Mouse (Mus musculus): ENCODE results near the gene Khnyn.

The Khnyn gene

GRCm38 (mm10) chr14:55873714-55874683 is 10.7 kb upstream of the Khnyn start:
- DNase-seq, result peak; percentile 91

GRCm38 (mm10) chr14:55877469-55878315 is 7.1 kb upstream of the Khnyn start:
- DNase-seq, result peak; percentile 62 to 63

DNA sequence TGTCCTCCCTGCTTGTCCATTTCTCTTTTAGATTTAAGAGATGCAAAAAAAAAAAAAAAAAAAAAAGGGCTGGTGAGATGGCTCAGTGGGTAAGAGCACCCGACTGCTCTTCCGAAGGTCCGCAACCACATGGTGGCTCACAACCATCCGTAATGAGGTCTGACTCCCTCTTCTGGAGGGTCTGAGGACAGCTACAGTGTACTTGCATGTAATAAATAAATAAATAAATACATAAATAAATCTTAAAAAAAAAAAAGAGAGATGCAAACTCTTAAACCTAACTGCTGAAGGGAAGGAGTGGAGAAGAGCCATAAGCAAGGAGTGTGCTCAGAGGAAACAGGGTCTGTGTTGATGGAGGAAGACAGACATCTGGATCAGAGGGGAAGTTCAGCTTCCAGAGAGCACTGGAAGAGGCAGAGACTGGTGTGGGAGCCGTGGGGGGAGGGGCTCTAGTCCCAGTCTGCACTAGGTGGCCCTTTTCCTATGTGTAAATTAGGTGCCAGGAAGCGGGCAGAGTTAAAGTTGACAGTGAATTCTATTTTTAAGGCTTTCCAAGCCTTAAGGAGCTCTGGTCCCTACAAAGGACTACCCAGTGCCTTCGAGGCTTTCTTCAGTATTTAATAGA is 6.3 kb upstream of the Khnyn start:
- DNase-seq, result no peak

DNA sequence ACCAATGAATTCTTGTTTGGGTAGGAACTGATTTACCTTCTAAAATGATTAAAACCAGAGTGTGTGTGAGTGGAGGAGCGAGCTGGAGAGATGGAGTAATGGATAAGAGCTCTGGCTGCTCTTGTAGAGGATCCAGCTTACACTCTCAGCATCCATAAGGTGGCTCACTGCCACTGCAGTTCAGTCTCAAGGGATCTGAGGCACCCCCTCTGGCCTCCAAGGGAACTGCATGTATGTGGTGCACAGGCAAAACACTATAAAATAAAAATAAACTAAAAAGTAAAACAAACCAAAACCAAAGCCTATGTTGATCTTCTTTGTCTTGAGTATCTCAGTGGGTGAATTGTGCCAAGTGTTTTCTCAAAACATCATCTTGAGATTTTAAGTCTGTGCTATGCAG is 5.1 kb upstream of the Khnyn start:
- DNase-seq, result peak; percentile 74 to 77

DNA sequence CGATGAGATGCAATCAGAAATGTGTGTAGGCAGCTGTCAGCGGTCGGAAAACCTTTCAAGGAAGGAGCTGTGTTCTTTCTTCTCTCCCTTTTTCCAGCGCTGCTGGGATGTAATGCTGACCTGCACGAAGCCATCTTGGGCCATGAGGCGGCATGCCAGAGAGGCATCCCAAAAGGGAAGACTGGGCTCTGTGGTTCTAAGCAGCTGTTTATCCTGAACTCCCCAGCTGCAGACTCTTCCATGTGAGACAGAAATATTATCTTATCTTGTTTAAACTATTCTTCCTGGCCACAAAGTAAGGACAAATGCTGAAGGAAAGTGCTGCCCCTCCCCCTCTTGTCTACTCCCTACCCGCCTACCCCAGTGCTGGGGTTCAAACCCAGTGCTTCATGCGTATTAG is 3.8 kb upstream of the Khnyn start:
- no peak for DNase-seq

GRCm38 (mm10) chr14:55882171-55882641 is 2.5 kb upstream of the Khnyn start:
- DNase-seq, result peak; percentile 93 to 97

GRCm38 (mm10) chr14:55883149-55883661 is 1.5 kb upstream of the Khnyn start:
- DNase-seq, result peak; percentile 66 to 69

DNA sequence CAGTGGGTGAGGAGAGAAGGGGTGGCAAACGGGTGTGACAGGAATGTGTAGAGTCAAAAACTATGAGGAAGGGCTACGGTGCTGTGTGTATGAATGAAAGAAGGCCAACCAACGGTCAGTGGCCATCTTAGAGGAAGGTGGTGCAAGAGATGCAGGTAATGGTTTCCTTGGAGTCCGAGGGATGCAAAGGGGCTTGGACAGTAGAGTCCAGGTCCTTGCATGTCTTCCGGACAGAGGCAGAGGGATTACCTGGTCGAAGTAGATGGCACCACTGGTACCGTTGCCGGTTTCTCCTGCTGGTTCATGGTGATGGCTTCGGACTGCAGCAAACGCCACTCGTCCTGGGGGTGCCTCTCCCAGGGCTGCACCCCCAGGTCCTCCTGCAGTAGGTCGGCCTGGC is 1.1 kb upstream of the Khnyn start:
- DNase-seq, result no peak

DNA sequence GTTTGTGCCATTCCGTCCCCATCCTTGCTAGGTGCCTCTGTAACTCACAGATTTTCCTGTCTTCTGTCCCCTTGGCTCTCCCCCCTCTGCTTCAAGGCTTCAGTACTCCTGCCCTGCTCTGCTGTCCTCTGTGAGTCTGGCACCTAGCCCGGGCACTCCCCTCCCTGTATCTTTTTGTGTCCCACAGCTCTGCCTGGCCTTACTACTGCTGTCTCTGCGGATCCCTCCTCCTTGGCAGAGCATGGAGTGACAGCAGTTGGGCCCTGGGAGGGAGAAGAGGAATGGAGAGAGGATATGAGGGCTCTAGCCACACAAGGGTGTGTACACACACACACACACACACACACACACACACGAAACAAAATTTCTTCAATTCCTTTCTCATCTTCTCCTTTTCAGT is 581 bp upstream of the Khnyn start, which contains the start of gene Cbln3:
Gene Cbln3, minus strand, starts transcription at position 227 of the 400 bp plus-strand sequence.
- DNase-seq, result peak; percentile 98 to 99

GRCm38 (mm10) chr14:55885114-55885790 is 505 bp downstream of the Khnyn start:
- peak; percentile 63 to 72 for DNase-seq

GRCm38 (mm10) chr14:55885791-55886271 is 1.1 kb downstream of the Khnyn start:
- DNase-seq, result peak in 1 of 2 experiments; percentile 61

DNA sequence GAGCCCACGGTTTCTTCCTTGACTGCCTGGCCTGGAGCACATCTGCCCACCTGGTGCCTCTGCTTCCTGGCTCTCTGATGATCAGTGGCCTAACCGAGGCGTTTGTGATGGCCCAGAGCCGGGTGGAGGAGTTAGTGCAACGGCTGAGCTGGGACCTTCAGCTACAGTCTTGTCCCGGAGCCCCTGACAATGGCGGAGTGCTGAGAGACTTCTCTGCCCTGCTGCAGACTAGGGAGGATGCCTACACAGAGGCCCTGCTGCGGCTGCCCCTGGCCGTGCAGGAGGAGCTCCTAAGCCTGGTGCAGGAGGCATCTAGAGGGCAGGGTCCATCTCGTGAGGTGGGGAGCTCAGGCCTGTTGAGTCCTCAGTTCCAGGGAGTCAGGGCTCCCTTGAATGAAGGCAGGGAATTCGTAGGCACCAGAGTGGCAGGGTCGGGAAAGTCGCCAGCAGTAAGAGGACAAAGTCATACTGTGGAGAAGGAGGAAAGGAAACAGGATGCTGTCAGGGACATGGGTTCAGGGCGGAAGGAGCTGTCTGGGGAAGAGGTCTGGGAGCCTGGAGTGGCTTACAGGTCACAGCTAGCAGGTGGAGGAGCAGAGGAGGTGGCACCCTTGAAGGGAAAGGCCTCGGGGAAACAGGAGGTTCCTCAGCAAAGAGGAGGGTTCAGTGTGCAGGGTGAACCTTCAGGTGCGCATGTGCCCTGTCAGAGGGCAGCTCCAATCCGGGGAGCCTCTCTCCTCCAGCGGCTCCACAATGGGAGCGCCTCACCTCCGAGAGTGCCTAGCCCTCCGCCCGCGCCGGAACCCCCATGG is 2.0 kb downstream of the Khnyn start:
- peak in 1 of 2 experiments; percentile 42 for DNase-seq

DNA sequence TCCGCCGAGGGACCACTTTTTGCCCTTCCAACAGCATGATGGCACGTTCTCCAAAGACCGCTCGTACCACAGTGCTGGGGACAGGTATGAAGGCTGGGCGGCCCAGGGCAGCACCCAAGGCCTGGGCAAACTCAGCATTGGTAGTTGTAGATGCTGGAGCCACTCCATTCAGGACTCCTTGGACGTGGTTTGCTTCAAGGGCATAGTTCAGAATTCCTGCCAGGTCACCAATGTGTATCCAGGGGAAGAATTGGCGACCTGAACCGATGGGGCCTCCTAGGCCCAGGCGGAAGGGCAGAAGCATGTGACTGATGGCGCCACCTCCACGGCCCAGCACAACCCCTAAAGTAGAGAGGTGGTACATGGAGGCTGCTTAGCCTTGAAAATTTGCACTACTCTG is 12.9 kb downstream of the Khnyn start:
- DNase-seq, result peak; percentile 21 to 37

DNA sequence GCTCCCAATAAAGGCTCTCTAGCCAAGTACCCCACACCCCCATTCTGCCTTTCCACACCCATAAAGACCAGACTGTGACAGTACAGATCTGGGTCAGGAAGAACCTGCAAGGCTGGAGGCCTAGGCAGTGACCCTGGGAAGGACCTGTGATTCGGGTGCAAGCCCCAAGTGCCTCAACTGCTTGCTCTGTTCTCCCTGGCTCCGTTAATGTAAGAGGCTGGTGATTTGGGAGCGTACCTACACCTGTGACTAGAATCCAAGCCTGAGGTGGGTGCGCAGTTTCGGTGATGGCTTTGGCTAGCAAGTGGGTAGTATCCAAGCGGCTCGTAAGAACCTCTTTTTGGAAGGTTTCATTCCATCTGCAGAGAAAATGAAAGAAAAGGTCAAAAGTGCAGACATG is 14.2 kb downstream of the Khnyn start:
- peak in 1 of 2 experiments; percentile 38 for DNase-seq

GRCm38 (mm10) chr14:55899701-55900413 is 15.1 kb downstream of the Khnyn start, which contains the start of gene Sdr39u1:
Gene Sdr39u1, minus strand, starts transcription at chr14:55900293.
- DNase-seq, result peak; percentile 87 to 95

DNA sequence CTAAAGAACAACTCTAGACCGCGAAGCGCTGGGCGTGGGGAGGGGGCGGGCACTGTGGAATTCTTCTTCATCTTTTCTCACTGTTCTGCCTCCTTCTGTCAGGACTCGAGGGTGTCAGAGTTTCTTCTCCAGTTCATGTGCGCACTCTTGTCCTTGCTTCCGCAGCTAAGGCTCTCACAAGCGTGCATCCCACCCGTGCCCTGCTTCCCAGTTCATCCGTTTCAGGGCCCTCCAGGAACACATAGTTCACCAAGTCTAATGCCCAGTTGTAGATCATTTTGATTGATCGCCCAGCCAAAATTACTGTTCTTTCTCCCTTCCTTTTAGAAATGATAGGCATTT is 15.6 kb downstream of the Khnyn start:
- no peak for DNase-seq

DNA sequence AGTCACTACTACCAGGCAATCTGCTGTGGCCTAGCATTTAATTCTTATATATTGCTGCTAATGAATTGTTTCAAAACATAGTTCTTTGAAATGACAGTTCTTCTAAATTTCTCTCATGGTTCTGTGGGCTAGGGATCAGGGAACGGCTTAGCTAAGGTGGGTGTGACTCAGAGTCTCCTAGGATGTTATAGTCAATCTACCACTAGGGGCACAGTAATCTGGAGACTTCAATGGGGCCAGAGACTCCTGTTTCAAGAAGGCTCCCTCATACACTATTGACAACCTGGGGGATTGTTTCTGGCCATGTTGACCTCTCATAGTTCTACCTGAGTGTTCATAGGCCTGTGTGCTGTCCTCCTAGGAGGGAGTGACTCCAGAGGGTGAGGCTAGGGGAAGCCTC is 20.8 kb downstream of the Khnyn start:
- DNase-seq, result no peak

- DNase-seq, result no peak
These were observed 28.7 kb downstream of the Khnyn start for GRCm38 (mm10) chr14:55913406-55913805.

DNA sequence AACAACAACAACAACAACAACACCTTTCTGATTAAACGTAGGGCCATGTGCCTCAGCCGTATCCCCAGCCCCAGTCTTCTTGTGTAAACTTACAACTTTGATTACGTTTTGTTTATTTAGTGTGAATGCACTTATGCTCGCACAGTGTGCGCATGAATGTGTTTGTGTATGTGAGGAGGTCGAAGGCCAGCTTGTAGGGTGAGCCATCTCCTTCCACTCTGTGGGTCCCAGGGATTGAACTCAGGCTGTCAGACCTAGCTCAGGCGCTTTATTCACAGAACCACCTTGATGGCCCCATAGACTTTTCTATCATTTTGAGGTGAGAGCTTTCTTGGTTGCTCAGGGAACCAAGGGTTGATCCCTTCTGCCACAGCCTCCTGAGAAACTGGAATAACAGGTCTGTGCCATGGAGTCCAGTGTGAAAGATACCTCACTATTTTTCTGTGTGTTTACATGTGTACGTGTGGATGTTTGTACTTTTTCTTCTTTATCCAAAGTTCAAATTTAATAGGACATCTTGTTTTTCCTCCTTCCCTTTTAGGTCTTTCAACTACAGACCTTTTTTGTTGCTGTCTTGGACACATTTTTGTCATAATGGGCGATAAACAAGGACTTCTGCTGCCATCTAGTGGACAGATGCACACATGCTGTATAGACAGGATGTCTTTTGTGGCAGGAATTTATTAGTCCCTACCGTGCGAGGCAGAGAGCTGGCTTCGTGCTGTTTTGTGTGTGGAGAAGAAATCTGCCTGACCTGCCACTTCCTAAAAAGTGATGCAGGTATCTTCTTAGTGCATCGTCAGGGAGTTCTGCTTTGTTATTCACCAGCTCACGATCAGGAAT is 33.7 kb downstream of the Khnyn start:
- DNase-seq, result peak; percentile 82 to 83

Measured in cerebellum, adult 18-20 months (tissue).